Mouse (Mus musculus): ENCODE measurements around the gene Ctps2. TPM values are rescaled to one million over a fixed set of nuclear protein-coding genes. Genes with fewer than 3 reads are reported as not detected.
A peak's percentile ranks its signal among the peaks of the same experiment; 100 is the strongest.

Gene Ctps2
- polyA plus RNA-seq, 1 experiment from 2014 or later = 100 TPM

GRCm38 (mm10) chrX:162902040-162902734, 1.1 kb downstream of the Ctps2 start:
- H3K9ac ChIP-seq (replicated peaks; ENCODE audit: low read depth, low read length) = peak overlapping the region; percentile 76
- H3K9me3 ChIP-seq (ENCODE audit: control insufficient read depth, low read length) = no peaks in the 10 kb centered on the region
- peak overlapping the region; percentile 69 for H3K27ac ChIP-seq (ENCODE audit: low read length)
- H3K4me1 ChIP-seq (replicated peaks; ENCODE audit: control insufficient read depth, insufficient read depth, low read length) = 0 out of 2 replicates have a peak, but pooled peaks cover 3% of the 10 kb centered on the region
- H3K4me3 ChIP-seq (replicated peaks; ENCODE audit: low read length) = peak overlapping the region; percentile 62
- peak overlapping the region; percentile 61 for H3K4me2 ChIP-seq (ENCODE audit: low read length)
- 26% methylated on average over 29 of the region's 29 CpGs for WGBS
- H3K27me3 ChIP-seq (replicated peaks; ENCODE audit: control insufficient read depth, insufficient read depth, low read length) = no peaks in the 10 kb centered on the region
- ATAC-seq = peak; percentile 77
- H3K36me3 ChIP-seq (ENCODE audit: control insufficient read depth, insufficient read depth) = no peaks in the 10 kb centered on the region

GRCm38 (mm10) chrX:162907554-162907953, 6.5 kb downstream of the Ctps2 start:
- peaks cover 2% of the 10 kb centered on the region; the same call in 1 of the 2 replicates for H3K36me3 ChIP-seq (ENCODE audit: control insufficient read depth, insufficient read depth)
- H3K4me2 ChIP-seq (ENCODE audit: low read length) = no peak overlapping the region
- no peak for ATAC-seq
- H3K27me3 ChIP-seq (replicated peaks; ENCODE audit: control insufficient read depth, insufficient read depth, low read length) = no peaks in the 10 kb centered on the region
- WGBS = 76% methylated on average over 3 of the region's 3 CpGs
- H3K4me1 ChIP-seq (replicated peaks; ENCODE audit: control insufficient read depth, insufficient read depth, low read length) = 0 out of 2 replicates have a peak, but pooled peaks cover 3% of the 10 kb centered on the region
- no peak overlapping the region for H3K27ac ChIP-seq (ENCODE audit: low read length)
- no peak overlapping the region for H3K9ac ChIP-seq (replicated peaks; ENCODE audit: low read depth, low read length)
- H3K4me3 ChIP-seq (replicated peaks; ENCODE audit: low read length) = no peak overlapping the region
- no peaks in the 10 kb centered on the region for H3K9me3 ChIP-seq (ENCODE audit: control insufficient read depth, low read length)

- 93% methylated on average over 3 of the region's 3 CpGs for WGBS
- Histone ChIP-seq H3K9ac (replicated peaks; ENCODE audit: low read depth, low read length) (no peak overlapping the region), H3K36me3 (ENCODE audit: control insufficient read depth, insufficient read depth) (peaks cover 2% of the 10 kb centered on the region; the same call in 1 of the 2 replicates), H3K27ac (ENCODE audit: low read length) (no peak overlapping the region), H3K27me3 (replicated peaks; ENCODE audit: control insufficient read depth, insufficient read depth, low read length) (no peaks in the 10 kb centered on the region), H3K4me2 (ENCODE audit: low read length) (no peak overlapping the region), H3K9me3 (ENCODE audit: control insufficient read depth, low read length) (no peaks in the 10 kb centered on the region), H3K4me1 (replicated peaks; ENCODE audit: control insufficient read depth, insufficient read depth, low read length) (no peaks in the 10 kb centered on the region), H3K4me3 (replicated peaks; ENCODE audit: low read length) (no peak overlapping the region)
- ATAC-seq = no peak
Measured at GRCm38 (mm10) chrX:162913651-162914050, 12.6 kb downstream of the Ctps2 start.

GRCm38 (mm10) chrX:162915697-162916096, 14.7 kb downstream of the Ctps2 start:
- H3K27ac ChIP-seq (ENCODE audit: low read length) = no peak overlapping the region
- no peaks in the 10 kb centered on the region for H3K4me1 ChIP-seq (replicated peaks; ENCODE audit: control insufficient read depth, insufficient read depth, low read length)
- H3K4me2 ChIP-seq (ENCODE audit: low read length) = no peak overlapping the region
- 38% methylated on average over 5 of the region's 5 CpGs for WGBS
- ATAC-seq = peak; percentile 55
- H3K9me3 ChIP-seq (ENCODE audit: control insufficient read depth, low read length) = no peaks in the 10 kb centered on the region
- no peak overlapping the region for H3K9ac ChIP-seq (replicated peaks; ENCODE audit: low read depth, low read length)
- H3K36me3 ChIP-seq (ENCODE audit: control insufficient read depth, insufficient read depth) = peaks cover under 1% of the 10 kb centered on the region; the same call in 1 of the 2 replicates
- H3K4me3 ChIP-seq (replicated peaks; ENCODE audit: low read length) = no peak overlapping the region
- H3K27me3 ChIP-seq (replicated peaks; ENCODE audit: control insufficient read depth, insufficient read depth, low read length) = no peaks in the 10 kb centered on the region

- WGBS = 91% methylated on average over 8 of the region's 8 CpGs
- no peak overlapping the region for H3K9ac ChIP-seq (replicated peaks; ENCODE audit: low read depth, low read length)
Measured at GRCm38 (mm10) chrX:162921487-162922125, 20.6 kb downstream of the Ctps2 start.

GRCm38 (mm10) chrX:162931467-162931866, 30.4 kb downstream of the Ctps2 start:
- 93% methylated on average over 2 of the region's 2 CpGs for WGBS
- ATAC-seq = no peak
- H3K9ac ChIP-seq (replicated peaks; ENCODE audit: low read depth, low read length) = no peak overlapping the region

More at GRCm38 (mm10) chrX:162921487-162922125, 20.6 kb downstream of the Ctps2 start:
- no peak overlapping the region for H3K4me3 ChIP-seq (replicated peaks; ENCODE audit: low read length)
- no peak for ATAC-seq
- H3K27ac ChIP-seq (ENCODE audit: low read length) = no peak overlapping the region
- H3K4me1 ChIP-seq (replicated peaks; ENCODE audit: control insufficient read depth, insufficient read depth, low read length) = no peaks in the 10 kb centered on the region
- H3K4me2 ChIP-seq (ENCODE audit: low read length) = no peak overlapping the region
- no peaks in the 10 kb centered on the region for H3K36me3 ChIP-seq (ENCODE audit: control insufficient read depth, insufficient read depth)
- no peaks in the 10 kb centered on the region for H3K27me3 ChIP-seq (replicated peaks; ENCODE audit: control insufficient read depth, insufficient read depth, low read length)
- no peaks in the 10 kb centered on the region for H3K9me3 ChIP-seq (ENCODE audit: control insufficient read depth, low read length)

GRCm38 (mm10) chrX:162942027-162942426, 41.0 kb downstream of the Ctps2 start:
- H3K4me2 ChIP-seq (ENCODE audit: low read length) = no peak overlapping the region
- no peaks in the 10 kb centered on the region for H3K9me3 ChIP-seq (ENCODE audit: control insufficient read depth, low read length)
- H3K4me3 ChIP-seq (replicated peaks; ENCODE audit: low read length) = no peak overlapping the region
- 74% methylated on average over 1 of the region's 1 CpGs for WGBS
- no peak overlapping the region for H3K9ac ChIP-seq (replicated peaks; ENCODE audit: low read depth, low read length)
- no peak for ATAC-seq
- no peaks in the 10 kb centered on the region for H3K4me1 ChIP-seq (replicated peaks; ENCODE audit: control insufficient read depth, insufficient read depth, low read length)
- H3K27me3 ChIP-seq (replicated peaks; ENCODE audit: control insufficient read depth, insufficient read depth, low read length) = no peaks in the 10 kb centered on the region
- no peak overlapping the region for H3K27ac ChIP-seq (ENCODE audit: low read length)
- H3K36me3 ChIP-seq (ENCODE audit: control insufficient read depth, insufficient read depth) = no peaks in the 10 kb centered on the region; the same call in 1 of the 2 replicates

More at GRCm38 (mm10) chrX:162931467-162931866, 30.4 kb downstream of the Ctps2 start:
- no peak overlapping the region for H3K4me2 ChIP-seq (ENCODE audit: low read length)
- H3K27me3 ChIP-seq (replicated peaks; ENCODE audit: control insufficient read depth, insufficient read depth, low read length) = no peaks in the 10 kb centered on the region
- H3K9me3 ChIP-seq (ENCODE audit: control insufficient read depth, low read length) = no peaks in the 10 kb centered on the region
- H3K4me3 ChIP-seq (replicated peaks; ENCODE audit: low read length) = no peak overlapping the region
- H3K4me1 ChIP-seq (replicated peaks; ENCODE audit: control insufficient read depth, insufficient read depth, low read length) = no peaks in the 10 kb centered on the region
- no peak overlapping the region for H3K27ac ChIP-seq (ENCODE audit: low read length)
- no peaks in the 10 kb centered on the region; the same call in 1 of the 2 replicates for H3K36me3 ChIP-seq (ENCODE audit: control insufficient read depth, insufficient read depth)

GRCm38 (mm10) chrX:162949811-162950439, 48.9 kb downstream of the Ctps2 start:
- Histone ChIP-seq H3K9ac (replicated peaks; ENCODE audit: low read depth, low read length) (no peak overlapping the region), H3K36me3 (ENCODE audit: control insufficient read depth, insufficient read depth) (no peaks in the 10 kb centered on the region), H3K4me3 (replicated peaks; ENCODE audit: low read length) (no peak overlapping the region), H3K4me2 (ENCODE audit: low read length) (no peak overlapping the region), H3K27ac (ENCODE audit: low read length) (no peak overlapping the region), H3K9me3 (ENCODE audit: control insufficient read depth, low read length) (no peaks in the 10 kb centered on the region), H3K27me3 (replicated peaks; ENCODE audit: control insufficient read depth, insufficient read depth, low read length) (no peaks in the 10 kb centered on the region), H3K4me1 (replicated peaks; ENCODE audit: control insufficient read depth, insufficient read depth, low read length) (no peaks in the 10 kb centered on the region)
- peak; percentile 75; the same call in 1 of the 2 replicates for ATAC-seq
- 26% methylated on average over 3 of the region's 3 CpGs for WGBS

GRCm38 (mm10) chrX:162957921-162958320, 56.9 kb downstream of the Ctps2 start:
- Histone ChIP-seq H3K9ac (replicated peaks; ENCODE audit: low read depth, low read length) (no peak overlapping the region), H3K27me3 (replicated peaks; ENCODE audit: control insufficient read depth, insufficient read depth, low read length) (no peaks in the 10 kb centered on the region), H3K4me3 (replicated peaks; ENCODE audit: low read length) (no peak overlapping the region), H3K27ac (ENCODE audit: low read length) (no peak overlapping the region), H3K4me1 (replicated peaks; ENCODE audit: control insufficient read depth, insufficient read depth, low read length) (no peaks in the 10 kb centered on the region), H3K4me2 (ENCODE audit: low read length) (no peak overlapping the region), H3K36me3 (ENCODE audit: control insufficient read depth, insufficient read depth) (no peaks in the 10 kb centered on the region), H3K9me3 (ENCODE audit: control insufficient read depth, low read length) (no peaks in the 10 kb centered on the region)
- ATAC-seq = no peak
- 68% methylated on average over 3 of the region's 3 CpGs for WGBS
